Mouse (Mus musculus) fat pad, adult 2 months (tissue): Measurements from ENCODE around the gene Tnks1bp1.

Experiments
- DNase-seq: peaks from one replicate; pipeline ENCODE4 v3.0.0-alpha.2; 2011; ENCODE audit warnings: low read depth, low spot score; ENCODE audit errors: extremely low read depth

The Tnks1bp1 gene

GRCm38 (mm10) chr2:85037047-85038026, 10.5 kb upstream of the Tnks1bp1 start, which contains the start of the genes Ssrp1 and P2rx3:
Gene Ssrp1, plus strand, starts transcription at chr2:85037234.
Gene P2rx3, minus strand, starts transcription at chr2:85037462.
- DNase-seq = no peak

- DNase-seq = no peak
Measured at GRCm38 (mm10) chr2:85038336-85038735, 9.5 kb upstream of the Tnks1bp1 start.

- no peak for DNase-seq
Measured at GRCm38 (mm10) chr2:85043623-85044022, 4.2 kb upstream of the Tnks1bp1 start.

GRCm38 (mm10) chr2:85046222-85046621, 1.6 kb upstream of the Tnks1bp1 start:
- no peak for DNase-seq

GRCm38 (mm10) chr2:85047081-85047480, 741 bp upstream of the Tnks1bp1 start:
- no peak for DNase-seq

GRCm38 (mm10) chr2:85048168-85048751, 438 bp downstream of the Tnks1bp1 start:
- DNase-seq = no peak

- no peak for DNase-seq
Measured at GRCm38 (mm10) chr2:85049277-85049676, 1.5 kb downstream of the Tnks1bp1 start.

GRCm38 (mm10) chr2:85050001-85050634, 2.3 kb downstream of the Tnks1bp1 start:
- DNase-seq = no peak

- no peak for DNase-seq
Measured at GRCm38 (mm10) chr2:85050746-85051145, 2.9 kb downstream of the Tnks1bp1 start.

- no peak for DNase-seq
Measured at GRCm38 (mm10) chr2:85053192-85053816, 5.5 kb downstream of the Tnks1bp1 start.

- no peak for DNase-seq
Measured at GRCm38 (mm10) chr2:85056711-85057110, 8.9 kb downstream of the Tnks1bp1 start.

GRCm38 (mm10) chr2:85059677-85060076, 11.9 kb downstream of the Tnks1bp1 start:
- DNase-seq = no peak

- DNase-seq = peak; percentile 75
Measured at GRCm38 (mm10) chr2:85060591-85061060, 12.8 kb downstream of the Tnks1bp1 start.

GRCm38 (mm10) chr2:85061107-85061541, 13.3 kb downstream of the Tnks1bp1 start:
- no peak for DNase-seq

- DNase-seq = no peak
Measured at GRCm38 (mm10) chr2:85065141-85065875, 17.5 kb downstream of the Tnks1bp1 start.

GRCm38 (mm10) chr2:85066937-85067336, 19.1 kb downstream of the Tnks1bp1 start:
- DNase-seq = no peak

GRCm38 (mm10) chr2:85067903-85068625, 20.2 kb downstream of the Tnks1bp1 start:
- no peak for DNase-seq

- DNase-seq = no peak
Measured at GRCm38 (mm10) chr2:85068626-85069025, 20.8 kb downstream of the Tnks1bp1 start.

GRCm38 (mm10) chr2:85070086-85070485, 22.3 kb downstream of the Tnks1bp1 start:
- no peak for DNase-seq

GRCm38 (mm10) chr2:85071921-85072320, 24.1 kb downstream of the Tnks1bp1 start:
- DNase-seq = no peak
